Mouse (Mus musculus) lung, embryonic 15.5 days (tissue): ENCODE measurements at regions not wholly inside any gene's neighbourhood (a gene's known extent, or its start where the extent isn't known, plus 50 kb on each side); places are given as distances from the start of the nearest gene placed in this dataset.

ENCODE experiments used
- ATAC-seq: fragments of 200-750 bp; cut with Nextera tagmentation; 2 replicates; pipeline ENCODE4 v1.8.0; 2017; ENCODE audit warnings: moderate number of reproducible peaks, borderline replicate concordance; ENCODE audit not compliant: low FRiP score, low TSS enrichment; ENCODE audit errors: extremely low read depth
- H3K27ac ChIP-seq: fragments of 300-500 bp; sonication (generic); 2 replicates; pipeline ENCODE4 v1.5.1; 2015; ENCODE audit warnings: moderate library complexity, mild to moderate bottlenecking, inconsistent platforms
- H3K27me3 ChIP-seq: fragments of 300-500 bp; sonication (generic); 2 replicates; pipeline ENCODE4 v1.6.1; 2015; ENCODE audit warnings: inconsistent platforms
- H3K36me3 ChIP-seq: fragments of 300-500 bp; sonication (generic); 2 replicates; pipeline ENCODE4 v1.6.1; 2015; ENCODE audit warnings: inconsistent platforms
- H3K4me1 ChIP-seq: fragments of 300-500 bp; sonication (generic); 2 replicates; pipeline ENCODE4 v1.6.1; 2015; ENCODE audit warnings: inconsistent platforms
- H3K4me2 ChIP-seq: fragments of 300-500 bp; sonication (generic); 2 replicates; pipeline ENCODE4 v1.6.1; 2015; ENCODE audit warnings: inconsistent platforms, mild to moderate bottlenecking, moderate library complexity
- H3K4me3 ChIP-seq: fragments of 300-500 bp; sonication (generic); 2 replicates; pipeline ENCODE4 v1.5.1; 2015; ENCODE audit warnings: mild to moderate bottlenecking, inconsistent platforms
- H3K9ac ChIP-seq: fragments of 300-500 bp; sonication (generic); 2 replicates; pipeline ENCODE4 v1.6.1; 2015; ENCODE audit warnings: inconsistent platforms
- H3K9me3 ChIP-seq: fragments of 300-500 bp; sonication (generic); 2 replicates; pipeline ENCODE4 v1.6.1; 2016; ENCODE audit warnings: inconsistent platforms
- WGBS: fragments of 180-500 bp; shearing (Covaris S2); methylation state at CpG from one replicate; pipeline ENCODE4 v1.1.7; 2015; 5-methylcytosine and 5-hydroxymethylcytosine counted together

- Histone ChIP-seq H3K36me3 (no peaks in the 10 kb centered on the region), H3K4me1 (peaks cover 4% of the 10 kb centered on the region), H3K4me2 (no peak overlapping the region), H3K27me3 (no peaks in the 10 kb centered on the region), H3K4me3 (no peak overlapping the region), H3K27ac (no peak overlapping the region), H3K9me3 (no peaks in the 10 kb centered on the region), H3K9ac (no peak overlapping the region)
- no peak for ATAC-seq
- WGBS: 82% methylated on average over 3 of the region's 3 CpGs
Measured at GRCm38 (mm10) chr3:52680824-52681388, 336.1 kb downstream of the Cog6 start.

- H3K4me2 ChIP-seq: no peak overlapping the region
- 64% methylated on average over 14 of the region's 14 CpGs for WGBS
Measured at GRCm38 (mm10) chr3:52676886-52677670, 340.0 kb downstream of the Cog6 start.

GRCm38 (mm10) chr3:52670628-52671028, 346.4 kb downstream of the Cog6 start:
- Histone ChIP-seq H3K27ac (no peak overlapping the region), H3K36me3 (no peaks in the 10 kb centered on the region), H3K9ac (no peak overlapping the region), H3K27me3 (no peaks in the 10 kb centered on the region), H3K4me3 (no peak overlapping the region), H3K4me1 (no peaks in the 10 kb centered on the region), H3K9me3 (no peaks in the 10 kb centered on the region), H3K4me2 (no peak overlapping the region)
- ATAC-seq: no peak
- 93% methylated on average over 8 of the region's 8 CpGs for WGBS

More at GRCm38 (mm10) chr3:52676886-52677670, 340.0 kb downstream of the Cog6 start:
- no peak overlapping the region for H3K27ac ChIP-seq
- no peak overlapping the region for H3K4me3 ChIP-seq
- no peaks in the 10 kb centered on the region for H3K4me1 ChIP-seq
- no peak for ATAC-seq
- H3K9me3 ChIP-seq: no peaks in the 10 kb centered on the region
- H3K27me3 ChIP-seq: no peaks in the 10 kb centered on the region
- H3K36me3 ChIP-seq: no peaks in the 10 kb centered on the region
- H3K9ac ChIP-seq: no peak overlapping the region

- H3K9me3 ChIP-seq: no peaks in the 10 kb centered on the region
- H3K4me3 ChIP-seq: no peak overlapping the region
- H3K9ac ChIP-seq: no peak overlapping the region
- 52% methylated on average over 5 of the region's 5 CpGs for WGBS
- peak; percentile 73; the same call in 1 of the 2 replicates for ATAC-seq
- H3K27ac ChIP-seq: no peak overlapping the region
- no peaks in the 10 kb centered on the region for H3K27me3 ChIP-seq
- no peaks in the 10 kb centered on the region for H3K36me3 ChIP-seq
- H3K4me2 ChIP-seq: no peak overlapping the region
- H3K4me1 ChIP-seq: 0 out of 2 replicates have a peak, but pooled peaks cover 8% of the 10 kb centered on the region
Measured at GRCm38 (mm10) chr3:52663161-52663602, 353.9 kb downstream of the Cog6 start.

GRCm38 (mm10) chr3:52662164-52662908, 354.7 kb downstream of the Cog6 start:
- ATAC-seq: no peak
- no peak overlapping the region for H3K4me2 ChIP-seq
- 81% methylated on average over 15 of the region's 15 CpGs for WGBS
- H3K36me3 ChIP-seq: no peaks in the 10 kb centered on the region
- no peak overlapping the region for H3K4me3 ChIP-seq
- H3K27me3 ChIP-seq: no peaks in the 10 kb centered on the region
- no peak overlapping the region for H3K27ac ChIP-seq
- 0 out of 2 replicates have a peak, but pooled peaks cover 8% of the 10 kb centered on the region for H3K4me1 ChIP-seq
- no peak overlapping the region for H3K9ac ChIP-seq
- no peaks in the 10 kb centered on the region for H3K9me3 ChIP-seq

GRCm38 (mm10) chr3:52653006-52653405, 364.0 kb downstream of the Cog6 start:
- H3K9me3 ChIP-seq: no peaks in the 10 kb centered on the region
- no peak overlapping the region for H3K27ac ChIP-seq
- 21% methylated on average over 5 of the region's 5 CpGs for WGBS
- H3K4me2 ChIP-seq: no peak overlapping the region
- no peak overlapping the region for H3K4me3 ChIP-seq
- no peaks in the 10 kb centered on the region for H3K27me3 ChIP-seq
- H3K4me1 ChIP-seq: no peaks in the 10 kb centered on the region
- ATAC-seq: no peak
- no peaks in the 10 kb centered on the region for H3K36me3 ChIP-seq
- H3K9ac ChIP-seq: no peak overlapping the region

GRCm38 (mm10) chr3:52652476-52652870, 364.6 kb downstream of the Cog6 start:
- H3K9me3 ChIP-seq: no peaks in the 10 kb centered on the region
- H3K27me3 ChIP-seq: no peaks in the 10 kb centered on the region
- no peak overlapping the region for H3K9ac ChIP-seq
- no peak overlapping the region for H3K4me2 ChIP-seq
- H3K4me3 ChIP-seq: no peak overlapping the region
- H3K27ac ChIP-seq: no peak overlapping the region
- H3K4me1 ChIP-seq: no peaks in the 10 kb centered on the region
- ATAC-seq: no peak
- no peaks in the 10 kb centered on the region for H3K36me3 ChIP-seq
- WGBS: 75% methylated on average over 2 of the region's 2 CpGs

- WGBS: 41% methylated on average over 7 of the region's 7 CpGs
- H3K4me2 ChIP-seq: no peak overlapping the region
Measured at GRCm38 (mm10) chr3:52651862-52652475, 365.1 kb downstream of the Cog6 start.

GRCm38 (mm10) chr3:52650071-52650470, 367.0 kb downstream of the Cog6 start:
- Histone ChIP-seq H3K4me1 (no peaks in the 10 kb centered on the region; the same call in 1 of the 2 replicates), H3K27ac (no peak overlapping the region), H3K36me3 (no peaks in the 10 kb centered on the region), H3K9ac (no peak overlapping the region), H3K9me3 (no peaks in the 10 kb centered on the region), H3K27me3 (no peaks in the 10 kb centered on the region), H3K4me3 (no peak overlapping the region), H3K4me2 (no peak overlapping the region)
- WGBS: 83% methylated on average over 3 of the region's 3 CpGs
- ATAC-seq: no peak

More at GRCm38 (mm10) chr3:52651862-52652475, 365.1 kb downstream of the Cog6 start:
- ATAC-seq: no peak
- Histone ChIP-seq H3K4me1 (no peaks in the 10 kb centered on the region), H3K4me3 (no peak overlapping the region), H3K27me3 (no peaks in the 10 kb centered on the region), H3K9me3 (no peaks in the 10 kb centered on the region), H3K36me3 (no peaks in the 10 kb centered on the region), H3K27ac (no peak overlapping the region), H3K9ac (no peak overlapping the region)

GRCm38 (mm10) chr3:52648836-52649500, 368.1 kb downstream of the Cog6 start:
- H3K4me2 ChIP-seq: no peak overlapping the region
- H3K4me3 ChIP-seq: no peak overlapping the region
- peaks cover 11% of the 10 kb centered on the region for H3K4me1 ChIP-seq
- WGBS: 68% methylated on average over 4 of the region's 4 CpGs
- H3K27me3 ChIP-seq: no peaks in the 10 kb centered on the region
- no peaks in the 10 kb centered on the region for H3K36me3 ChIP-seq
- H3K9me3 ChIP-seq: no peaks in the 10 kb centered on the region
- no peak overlapping the region for H3K27ac ChIP-seq
- no peak for ATAC-seq
- no peak overlapping the region for H3K9ac ChIP-seq

GRCm38 (mm10) chr3:52647900-52648299, 369.1 kb downstream of the Cog6 start:
- H3K4me2 ChIP-seq: no peak overlapping the region
- no peaks in the 10 kb centered on the region for H3K27me3 ChIP-seq
- H3K4me3 ChIP-seq: no peak overlapping the region
- H3K9ac ChIP-seq: no peak overlapping the region
- no peaks in the 10 kb centered on the region for H3K9me3 ChIP-seq
- no peaks in the 10 kb centered on the region for H3K36me3 ChIP-seq
- no peak for ATAC-seq
- peaks cover 21% of the 10 kb centered on the region for H3K4me1 ChIP-seq
- no peak overlapping the region for H3K27ac ChIP-seq
- WGBS: 86% methylated on average over 5 of the region's 5 CpGs
